33 mouse cellular contexts compared by ENCODE assay signal in genomic region chr8:70638752-70639151, GRCm38 (mm10). TPM values are rescaled to one million over a fixed set of nuclear protein-coding genes. Genes with fewer than 3 reads are reported as not detected.
DNase-seq lines count a peak whose midpoint lies in the region; ATAC-seq and TF ChIP-seq lines count a peak whose summit lies in the region.
"Had no signal": no experiment of that assay in that cellular context is flagged by ENCODE, and none has a peak within 500 bp of the region (broad histone marks: within the 10 kb centered on the region; RNA-seq: fewer than 3 reads in every experiment).

No protein-coding gene starts in this region.

- H3K4me3 ChIP-seq in heart, embryonic 12.5 days: no peak overlapping the region
- no peak overlapping the region for H3K4me3 ChIP-seq in kidney, adult 2 months (ENCODE audit: insufficient read depth, low read depth, low read length)
- no peak overlapping the region for H3K4me3 ChIP-seq in ES-Bruce4 (ENCODE audit: low read depth, low read length)
- H3K4me3 ChIP-seq in intestine, embryonic 15.5 days (replicated peaks): no peak overlapping the region
- no peak overlapping the region for H3K4me3 ChIP-seq in midbrain, embryonic 13.5 days (replicated peaks)
- H3K4me3 ChIP-seq: embryonic facial prominence, embryonic 12.5 days; kidney, embryonic 15.5 days; layer of hippocampus, adult 2 months; left cerebral cortex, adult 2 months; limb, embryonic 13.5 days; liver, embryonic 12.5 days had no signal

- DNase-seq in heart, postnatal 36 days: no peak
- no peak for DNase-seq in kidney, adult 2 months
- DNase-seq in kidney, postnatal 10 days: no peak
- DNase-seq in adrenal gland, postnatal 25 days: no peak
- DNase-seq: adrenal gland, adult 8-10 months; cerebellum, adult 11 months; cerebellum, adult 9-11 months; embryo, embryonic 11 days; gastrocnemius, postnatal 36 days; kidney, postnatal 36 days; liver, postnatal 0 days; lung, postnatal 10 days; midbrain, embryonic 14.5 days; retina, postnatal 1 day; right cerebral cortex, postnatal 14 days; thymus, postnatal 14 days had no signal

- H3K36me3 ChIP-seq in heart, embryonic 12.5 days: no peaks in the 10 kb centered on the region
- no peaks in the 10 kb centered on the region for H3K36me3 ChIP-seq in kidney, adult 2 months (ENCODE audit: control insufficient read depth, insufficient read depth, low read length)
- no peaks in the 10 kb centered on the region for H3K36me3 ChIP-seq in ES-Bruce4 (ENCODE audit: control insufficient read depth, insufficient read depth, low read length, poor library complexity, severe bottlenecking)
- H3K36me3 ChIP-seq in intestine, embryonic 15.5 days: no peaks in the 10 kb centered on the region
- H3K36me3 ChIP-seq in midbrain, embryonic 13.5 days: no peaks in the 10 kb centered on the region
- H3K36me3 ChIP-seq: embryonic facial prominence, embryonic 12.5 days; kidney, embryonic 15.5 days; limb, embryonic 13.5 days; liver, embryonic 12.5 days had no signal

- no peak for TF ChIP-seq CTCF in kidney, adult 2 months (conservative IDR thresholded peaks at IDR 0.05; ENCODE audit: insufficient read depth, insufficient read length, low read depth, low read length)
- no peak for TF ChIP-seq CTCF in ES-Bruce4 (IDR thresholded peaks at IDR 0.05; ENCODE audit: low read depth, low read length)

- H3K4me1 ChIP-seq in heart, embryonic 12.5 days (replicated peaks): peaks cover 29% of the 10 kb centered on the region
- H3K4me1 ChIP-seq in kidney, adult 2 months (ENCODE audit: control insufficient read depth, insufficient read depth, low read length): peaks cover 42% of the 10 kb centered on the region
- H3K4me1 ChIP-seq in ES-Bruce4 (ENCODE audit: control insufficient read depth, insufficient read depth, low read length): peaks cover 8% of the 10 kb centered on the region
- H3K4me1 ChIP-seq in intestine, embryonic 15.5 days (replicated peaks): peaks cover 20% of the 10 kb centered on the region; the same call in 1 of the 2 replicates
- peaks cover 11% of the 10 kb centered on the region for H3K4me1 ChIP-seq in midbrain, embryonic 13.5 days (replicated peaks)

- H3K9me3 ChIP-seq in heart, embryonic 12.5 days (replicated peaks): no peaks in the 10 kb centered on the region
- H3K9me3 ChIP-seq in ES-Bruce4 (replicated peaks; ENCODE audit: control insufficient read depth, insufficient read depth, low read length, poor library complexity, severe bottlenecking): no peaks in the 10 kb centered on the region
- no peaks in the 10 kb centered on the region for H3K9me3 ChIP-seq in intestine, embryonic 15.5 days
- no peaks in the 10 kb centered on the region for H3K9me3 ChIP-seq in midbrain, embryonic 13.5 days
- H3K9me3 ChIP-seq: embryonic facial prominence, embryonic 12.5 days; kidney, embryonic 15.5 days; limb, embryonic 13.5 days; liver, embryonic 12.5 days had no signal

- H3K9ac ChIP-seq in heart, embryonic 12.5 days: no peak overlapping the region
- no peak overlapping the region for H3K9ac ChIP-seq in ES-Bruce4 (ENCODE audit: low read depth, poor library complexity, severe bottlenecking)
- no peak overlapping the region for H3K9ac ChIP-seq in intestine, embryonic 15.5 days
- H3K9ac ChIP-seq in midbrain, embryonic 13.5 days (replicated peaks): no peak overlapping the region
- H3K9ac ChIP-seq: embryonic facial prominence, embryonic 12.5 days; hindbrain, embryonic 14.5 days; kidney, embryonic 15.5 days; limb, embryonic 13.5 days; liver, embryonic 12.5 days; liver, postnatal 0 days had no signal

- no peak overlapping the region for H3K4me2 ChIP-seq in heart, embryonic 12.5 days
- H3K4me2 ChIP-seq in intestine, embryonic 15.5 days (replicated peaks): no peak overlapping the region
- no peak overlapping the region for H3K4me2 ChIP-seq in midbrain, embryonic 13.5 days (replicated peaks)
- H3K4me2 ChIP-seq: embryonic facial prominence, embryonic 12.5 days; hindbrain, embryonic 14.5 days; kidney, embryonic 15.5 days; limb, embryonic 13.5 days; liver, embryonic 12.5 days had no signal

- TF ChIP-seq EP300 in ES-Bruce4 (IDR thresholded peaks at IDR 0.05; ENCODE audit: insufficient read depth, low read depth, low read length): 0 out of 2 replicates have a peak, but pooled peaks have one; percentile 19

- 50% methylated on average over 9 of the region's 9 CpGs for WGBS in heart, embryonic 12.5 days
- 61% methylated on average over 9 of the region's 9 CpGs for WGBS in kidney, adult 2 months
- WGBS in intestine, embryonic 15.5 days: 53% methylated on average over 9 of the region's 9 CpGs
- WGBS in midbrain, embryonic 13.5 days: 77% methylated on average over 9 of the region's 9 CpGs

- ATAC-seq in heart, embryonic 12.5 days (ENCODE audit: insufficient number of reproducible peaks, low FRiP score): no peak
- peak; percentile 53 for ATAC-seq in intestine, embryonic 15.5 days
- ATAC-seq in midbrain, embryonic 13.5 days: no peak
- ATAC-seq: forebrain, embryonic 14.5 days; inflammation-experienced regulatory T-cells, adult 6 months; liver, embryonic 12.5 days; liver, postnatal 0 days had no signal

- no peak for TF ChIP-seq POLR2A in kidney, adult 2 months (IDR thresholded peaks at IDR 0.05; ENCODE audit: low read depth, low read length)
- TF ChIP-seq POLR2A in ES-Bruce4 (IDR thresholded peaks at IDR 0.05; ENCODE audit: insufficient read depth, low read length): no peak

- intact Hi-C loops in heart, postnatal 36 days (cut with DNase I): no loop called here

- H3K27me3 ChIP-seq in heart, embryonic 12.5 days (replicated peaks): no peaks in the 10 kb centered on the region
- H3K27me3 ChIP-seq in kidney, adult 2 months (replicated peaks; ENCODE audit: control insufficient read depth, insufficient read depth, low read length): no peaks in the 10 kb centered on the region
- H3K27me3 ChIP-seq in ES-Bruce4 (ENCODE audit: control insufficient read depth, insufficient read depth, low read length, poor library complexity, severe bottlenecking): no peaks in the 10 kb centered on the region
- no peaks in the 10 kb centered on the region for H3K27me3 ChIP-seq in intestine, embryonic 15.5 days (replicated peaks)
- H3K27me3 ChIP-seq in midbrain, embryonic 13.5 days: no peaks in the 10 kb centered on the region
- H3K27me3 ChIP-seq: embryonic facial prominence, embryonic 12.5 days; kidney, embryonic 15.5 days; limb, embryonic 13.5 days had no signal

- peak overlapping the region; percentile 19; the same call in 1 of the 2 replicates for H3K27ac ChIP-seq in heart, embryonic 12.5 days (ENCODE audit: poor library complexity, severe bottlenecking)
- H3K27ac ChIP-seq in kidney, adult 2 months (ENCODE audit: insufficient read depth, low read depth, low read length): 0 out of 2 replicates have a peak overlapping the region, but pooled peaks have one; percentile 12
- H3K27ac ChIP-seq in ES-Bruce4 (ENCODE audit: insufficient read depth, low read length): peak overlapping the region; percentile 76
- 0 out of 2 replicates have a peak overlapping the region, but pooled peaks have one; percentile 32 for H3K27ac ChIP-seq in intestine, embryonic 15.5 days
- H3K27ac ChIP-seq in midbrain, embryonic 13.5 days: no peak overlapping the region
- H3K27ac ChIP-seq: embryonic facial prominence, embryonic 12.5 days; hindbrain, embryonic 14.5 days; kidney, embryonic 15.5 days; layer of hippocampus, adult 2 months; left cerebral cortex, adult 2 months; limb, embryonic 13.5 days; macrophage had no signal

RNA-seq across cellular contexts. Expression of gene Gdf15, which starts 6.5 kb away (rescaled TPM):
- polyA plus RNA-seq in heart, embryonic 12.5 days (2016; fragmentation: Nextera tagmentation; extraction: Ambion mirVana): 1.0 and 1.1 TPM in 2 replicates
- 1 to 10 TPM in 1 of 2 experiments, under 1 TPM in 1; 0.22 to 1.6 TPM for total RNA-seq in heart, postnatal 36 days (2021)
- polyA plus RNA-seq in kidney, adult 2 months (2012; rRNA removed): 11.2 and 17.8 TPM in 2 replicates
- polyA plus RNA-seq in ES-Bruce4 (2011; ENCODE audit: insufficient read depth, insufficient read length, low read depth, missing spikeins): 1.9 and 2.1 TPM in 2 replicates
- 2.3 and 2.9 TPM in 2 replicates for polyA plus RNA-seq in intestine, embryonic 15.5 days (2015; fragmentation: Nextera tagmentation; extraction: Ambion mirVana)
- 0.30 TPM in 1 of 2 replicates, not detected in the other for polyA plus RNA-seq in midbrain, embryonic 13.5 days (2015; fragmentation: Nextera tagmentation; extraction: Ambion mirVana)
- 2.2 and 5.7 TPM in 2 replicates for total RNA-seq in adrenal gland, postnatal 25 days (2021)
- total RNA-seq: layer of hippocampus, postnatal 14 days; left cerebral cortex, adult 2 months; left cerebral cortex, postnatal 25 days; megakaryocyte-erythroid progenitor cell, adult 5-6 weeks had no signal
- polyA plus RNA-seq: embryonic facial prominence, embryonic 12.5 days; inflammation-experienced regulatory T-cells, adult 6 months; limb, embryonic 13.5 days had no signal

RNA-seq across cellular contexts. Expression of gene Pgpep1, which starts 21.4 kb away (rescaled TPM):
- 32.1 and 35.6 TPM in 2 replicates for polyA plus RNA-seq in heart, embryonic 12.5 days (2016; fragmentation: Nextera tagmentation; extraction: Ambion mirVana)
- 10 to 100 TPM; 39.6 to 44.9 TPM for total RNA-seq in heart, postnatal 36 days (2021)
- 296 TPM in 2 replicates for polyA plus RNA-seq in kidney, adult 2 months (2012; rRNA removed)
- polyA plus RNA-seq in ES-Bruce4 (2011; ENCODE audit: insufficient read depth, insufficient read length, low read depth, missing spikeins): 30.2 and 44.4 TPM in 2 replicates
- 58.0 and 74.2 TPM in 2 replicates for polyA plus RNA-seq in intestine, embryonic 15.5 days (2015; fragmentation: Nextera tagmentation; extraction: Ambion mirVana)
- polyA plus RNA-seq in midbrain, embryonic 13.5 days (2015; fragmentation: Nextera tagmentation; extraction: Ambion mirVana): 87.5 and 99.4 TPM in 2 replicates
- total RNA-seq in adrenal gland, postnatal 25 days (2021): 98.1 and 129 TPM in 2 replicates

RNA-seq across cellular contexts. Expression of gene Lrrc25, which starts 22.8 kb away (rescaled TPM):
- polyA plus RNA-seq in heart, embryonic 12.5 days (2016; fragmentation: Nextera tagmentation; extraction: Ambion mirVana): 0.65 and 0.71 TPM in 2 replicates
- 1 to 10 TPM; 1.9 to 3.0 TPM for total RNA-seq in heart, postnatal 36 days (2021)
- polyA plus RNA-seq in kidney, adult 2 months (2012; rRNA removed): 3.2 and 3.5 TPM in 2 replicates
- polyA plus RNA-seq in ES-Bruce4 (2011; ENCODE audit: insufficient read depth, insufficient read length, low read depth, missing spikeins): not detected in 2 replicates
- polyA plus RNA-seq in intestine, embryonic 15.5 days (2015; fragmentation: Nextera tagmentation; extraction: Ambion mirVana): 2.4 and 2.5 TPM in 2 replicates
- 1.1 and 1.2 TPM in 2 replicates for polyA plus RNA-seq in midbrain, embryonic 13.5 days (2015; fragmentation: Nextera tagmentation; extraction: Ambion mirVana)
- 1.0 and 2.2 TPM in 2 replicates for total RNA-seq in adrenal gland, postnatal 25 days (2021)

RNA-seq across cellular contexts. Expression of gene Ssbp4, which starts 30.1 kb away (rescaled TPM):
- polyA plus RNA-seq in heart, embryonic 12.5 days (2016; fragmentation: Nextera tagmentation; extraction: Ambion mirVana): 76.0 and 78.6 TPM in 2 replicates
- 10 to 100 TPM; 28.9 to 35.0 TPM for total RNA-seq in heart, postnatal 36 days (2021)
- 84.9 and 123 TPM in 2 replicates for polyA plus RNA-seq in kidney, adult 2 months (2012; rRNA removed)
- polyA plus RNA-seq in ES-Bruce4 (2011; ENCODE audit: insufficient read depth, insufficient read length, low read depth, missing spikeins): 49.9 and 50.2 TPM in 2 replicates
- 86.9 and 91.7 TPM in 2 replicates for polyA plus RNA-seq in intestine, embryonic 15.5 days (2015; fragmentation: Nextera tagmentation; extraction: Ambion mirVana)
- 123 and 129 TPM in 2 replicates for polyA plus RNA-seq in midbrain, embryonic 13.5 days (2015; fragmentation: Nextera tagmentation; extraction: Ambion mirVana)
- total RNA-seq in adrenal gland, postnatal 25 days (2021): 82.0 and 88.2 TPM in 2 replicates

RNA-seq across cellular contexts. Expression of gene Lsm4, which starts 34.3 kb away (rescaled TPM):
- 289 and 301 TPM in 2 replicates for polyA plus RNA-seq in heart, embryonic 12.5 days (2016; fragmentation: Nextera tagmentation; extraction: Ambion mirVana)
- total RNA-seq in heart, postnatal 36 days (2021): 10 to 100 TPM; 64.0 to 66.8 TPM
- polyA plus RNA-seq in kidney, adult 2 months (2012; rRNA removed): 106 and 120 TPM in 2 replicates
- polyA plus RNA-seq in ES-Bruce4 (2011; ENCODE audit: insufficient read depth, insufficient read length, low read depth, missing spikeins): 211 TPM in 2 replicates
- polyA plus RNA-seq in intestine, embryonic 15.5 days (2015; fragmentation: Nextera tagmentation; extraction: Ambion mirVana): 286 and 323 TPM in 2 replicates
- 176 and 201 TPM in 2 replicates for polyA plus RNA-seq in midbrain, embryonic 13.5 days (2015; fragmentation: Nextera tagmentation; extraction: Ambion mirVana)
- total RNA-seq in adrenal gland, postnatal 25 days (2021): 66.1 and 86.8 TPM in 2 replicates
